Mouse (Mus musculus): ENCODE data around the gene Bud13. TPM values are rescaled to one million over a fixed set of nuclear protein-coding genes. Genes with fewer than 3 reads are reported as not detected.
"Not testable (repeated sequence)": the region's sequence is repeated elsewhere in the genome, so short reads cannot be mapped to it uniquely, and the experiment has no call there.

Gene Bud13
- polyA plus RNA-seq, 1 experiment from 2014 or later, result 22.8 TPM

- Histone ChIP-seq H3K36me3 (no peaks in the 10 kb centered on the region), H3K27me3 (ENCODE audit: insufficient read depth, poor library complexity, severe bottlenecking) (peaks cover 46% of the 10 kb centered on the region), H3K27ac (0 out of 2 replicates have a peak overlapping the region, but pooled peaks have one; percentile 16), H3K4me1 (peaks cover 28% of the 10 kb centered on the region), H3K4me3 (no peak overlapping the region), H3K9me3 (no peaks in the 10 kb centered on the region)
- WGBS, result 27% methylated on average over 6 of the region's 6 CpGs
- no peak for DNase-seq (ENCODE audit: low spot score)
Measured at GRCm38 (mm10) chr9:46330586-46330895, 47.7 kb downstream of the Bud13 start.

DNA sequence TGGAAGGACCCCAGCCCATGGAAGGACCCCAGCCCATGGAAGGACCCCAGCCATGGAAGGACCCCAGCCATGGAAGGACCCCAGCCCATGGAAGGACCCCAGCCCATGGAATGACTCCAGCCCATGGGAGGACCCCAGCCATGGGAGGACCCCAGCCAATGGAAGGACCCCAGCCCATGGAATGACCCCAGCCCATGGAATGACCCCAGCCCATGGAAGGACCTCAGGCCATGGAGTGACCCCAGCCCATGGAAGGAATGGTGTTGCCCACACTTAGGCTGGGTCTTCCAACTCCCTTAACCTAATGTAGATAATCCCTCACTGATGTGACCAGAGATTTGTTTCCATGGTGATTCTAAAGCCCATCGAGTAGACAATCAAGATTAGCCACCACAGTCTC is 48.5 kb downstream of the Bud13 start:
- 74% methylated on average over 1 of the region's 1 CpGs for WGBS
- Histone ChIP-seq H3K4me1 (peaks cover 28% of the 10 kb centered on the region), H3K27ac (no peak overlapping the region), H3K36me3 (no peaks in the 10 kb centered on the region), H3K27me3 (ENCODE audit: insufficient read depth, poor library complexity, severe bottlenecking) (peaks cover 53% of the 10 kb centered on the region), H3K4me3 (no peak overlapping the region), H3K9me3 (no peaks in the 10 kb centered on the region)
- peak; percentile 68 for DNase-seq (ENCODE audit: low spot score)

GRCm38 (mm10) chr9:46334471-46335025 is 51.7 kb downstream of the Bud13 start:
- H3K9me3 ChIP-seq, result no peaks in the 10 kb centered on the region
- 31% methylated on average over 26 of the region's 26 CpGs for WGBS
- peak overlapping the region; percentile 17; the same call in 1 of the 2 replicates for H3K4me3 ChIP-seq
- H3K4me1 ChIP-seq, result peaks cover 28% of the 10 kb centered on the region
- no peak overlapping the region for H3K27ac ChIP-seq
- peak; percentile 60 for DNase-seq (ENCODE audit: low spot score)
- H3K27me3 ChIP-seq (ENCODE audit: insufficient read depth, poor library complexity, severe bottlenecking), result peaks cover 72% of the 10 kb centered on the region
- no peaks in the 10 kb centered on the region for H3K36me3 ChIP-seq

DNA sequence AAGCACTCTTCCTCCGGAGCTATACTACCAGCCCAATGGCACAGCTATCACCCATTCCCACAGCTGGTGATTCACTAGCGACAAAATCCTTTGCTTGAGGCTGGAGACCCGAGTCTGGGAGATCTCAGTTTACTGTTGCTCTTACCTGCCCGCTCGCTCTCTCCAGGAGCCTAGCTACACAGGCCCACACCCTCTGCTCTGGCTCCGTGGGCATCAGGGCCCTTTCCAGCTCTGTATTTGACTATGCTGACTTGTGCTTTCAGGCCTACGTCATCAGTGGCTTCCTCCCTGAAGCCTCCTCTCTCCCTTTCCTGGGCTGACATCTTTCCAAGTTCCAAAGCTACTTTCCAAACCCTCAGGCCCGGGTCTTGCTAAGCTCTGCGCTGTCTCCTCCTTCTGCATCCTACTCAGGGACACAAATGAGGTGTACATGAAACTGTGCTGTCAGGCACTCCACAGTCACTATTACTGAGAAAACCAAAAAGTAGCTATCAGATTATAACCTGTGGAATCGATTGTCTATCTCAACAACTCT is 52.7 kb downstream of the Bud13 start:
- 71% methylated on average over 10 of the region's 10 CpGs for WGBS
- H3K9me3 ChIP-seq, result no peaks in the 10 kb centered on the region
- peaks cover 66% of the 10 kb centered on the region for H3K27me3 ChIP-seq (ENCODE audit: insufficient read depth, poor library complexity, severe bottlenecking)
- peaks cover 21% of the 10 kb centered on the region for H3K4me1 ChIP-seq
- H3K36me3 ChIP-seq, result no peaks in the 10 kb centered on the region
- H3K27ac ChIP-seq, result no peak overlapping the region
- H3K4me3 ChIP-seq, result no peak overlapping the region
- DNase-seq (ENCODE audit: low spot score), result peak; percentile 48

- peaks cover 19% of the 10 kb centered on the region for H3K4me1 ChIP-seq
- not testable (repeated sequence) for H3K9me3 ChIP-seq, H3K4me3 ChIP-seq, H3K36me3 ChIP-seq, H3K27ac ChIP-seq
- peak; percentile 55 for DNase-seq (ENCODE audit: low spot score)
- peaks cover 61% of the 10 kb centered on the region for H3K27me3 ChIP-seq (ENCODE audit: insufficient read depth, poor library complexity, severe bottlenecking)
- 62% methylated on average over 13 of the region's 14 CpGs for WGBS
Measured at GRCm38 (mm10) chr9:46336294-46336693, 53.5 kb downstream of the Bud13 start.

DNA sequence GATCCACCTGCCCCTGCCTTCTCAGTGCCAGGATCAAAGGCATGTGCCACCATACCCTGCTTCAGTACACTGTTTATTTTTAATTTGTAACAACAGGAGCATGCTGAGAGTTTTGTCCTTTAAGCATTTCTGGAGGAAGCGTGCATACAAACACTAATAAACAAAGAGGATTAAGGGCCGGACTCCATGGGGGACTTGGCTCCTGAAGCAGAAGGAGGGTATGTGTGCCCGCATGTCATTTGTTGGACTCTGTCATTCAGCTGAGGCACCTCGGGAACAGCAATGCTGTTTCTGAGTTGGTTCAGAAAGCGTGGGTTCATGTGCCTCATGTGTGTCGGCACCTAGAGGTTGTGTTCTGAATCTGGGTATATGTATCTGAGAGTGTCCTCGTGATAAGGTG is 54.5 kb downstream of the Bud13 start:
- Histone ChIP-seq H3K27ac (no peak overlapping the region), H3K9me3 (no peaks in the 10 kb centered on the region), H3K36me3 (no peaks in the 10 kb centered on the region), H3K4me1 (peaks cover 19% of the 10 kb centered on the region), H3K27me3 (ENCODE audit: insufficient read depth, poor library complexity, severe bottlenecking) (peaks cover 58% of the 10 kb centered on the region), H3K4me3 (no peak overlapping the region)
- no peak for DNase-seq (ENCODE audit: low spot score)
- 66% methylated on average over 7 of the region's 7 CpGs for WGBS

GRCm38 (mm10) chr9:46337852-46338291 is 55.1 kb downstream of the Bud13 start:
- WGBS, result 8% methylated on average over 3 of the region's 3 CpGs
- H3K27me3 ChIP-seq (ENCODE audit: insufficient read depth, poor library complexity, severe bottlenecking), result peaks cover 53% of the 10 kb centered on the region
- H3K4me3 ChIP-seq, result no peak overlapping the region
- peaks cover 19% of the 10 kb centered on the region for H3K4me1 ChIP-seq
- no peaks in the 10 kb centered on the region for H3K36me3 ChIP-seq
- no peaks in the 10 kb centered on the region for H3K9me3 ChIP-seq
- no peak overlapping the region for H3K27ac ChIP-seq
- DNase-seq (ENCODE audit: low spot score), result peak; percentile 73

- DNase-seq (ENCODE audit: low spot score), result peak; percentile 11
- H3K4me1 ChIP-seq, result peaks cover 19% of the 10 kb centered on the region
- no peaks in the 10 kb centered on the region for H3K36me3 ChIP-seq
- no peak overlapping the region for H3K27ac ChIP-seq
- H3K4me3 ChIP-seq, result no peak overlapping the region
- H3K27me3 ChIP-seq (ENCODE audit: insufficient read depth, poor library complexity, severe bottlenecking), result peaks cover 48% of the 10 kb centered on the region
- H3K9me3 ChIP-seq, result no peaks in the 10 kb centered on the region
- WGBS, result 41% methylated on average over 4 of the region's 4 CpGs
Measured at GRCm38 (mm10) chr9:46338384-46338783, 55.6 kb downstream of the Bud13 start.

GRCm38 (mm10) chr9:46339051-46339652 is 56.3 kb downstream of the Bud13 start:
- WGBS, result 84% methylated on average over 4 of the region's 4 CpGs
- H3K9me3 ChIP-seq, result no peaks in the 10 kb centered on the region
- no peak overlapping the region for H3K27ac ChIP-seq
- H3K4me1 ChIP-seq, result peaks cover 19% of the 10 kb centered on the region
- DNase-seq (ENCODE audit: low spot score), result peak; percentile 57
- H3K36me3 ChIP-seq, result no peaks in the 10 kb centered on the region
- H3K27me3 ChIP-seq (ENCODE audit: insufficient read depth, poor library complexity, severe bottlenecking), result peaks cover 40% of the 10 kb centered on the region
- H3K4me3 ChIP-seq, result no peak overlapping the region

- Histone ChIP-seq H3K4me3 (no peak overlapping the region), H3K27me3 (ENCODE audit: insufficient read depth, poor library complexity, severe bottlenecking) (peaks cover 24% of the 10 kb centered on the region), H3K4me1 (peaks cover 12% of the 10 kb centered on the region), H3K9me3 (no peaks in the 10 kb centered on the region), H3K27ac (no peak overlapping the region), H3K36me3 (no peaks in the 10 kb centered on the region)
- peak; percentile 66 for DNase-seq (ENCODE audit: low spot score)
- 58% methylated on average over 4 of the region's 4 CpGs for WGBS
Measured at GRCm38 (mm10) chr9:46345887-46346665, 63.3 kb downstream of the Bud13 start.

Other genes with a start within 250 kb of the Bud13 start
- gene Apoa1, start 54.4 kb upstream of the Bud13 start, polyA plus RNA-seq (2016; fragmentation: Nextera tagmentation; extraction: Ambion mirVana), result 4.3 and 124 TPM in 2 replicates
- not detected in 2 replicates for gene Apoc3, start 47.4 kb upstream of the Bud13 start, polyA plus RNA-seq (2016; fragmentation: Nextera tagmentation; extraction: Ambion mirVana)
- gene Apoa4, start 42.3 kb upstream of the Bud13 start, polyA plus RNA-seq (2016; fragmentation: Nextera tagmentation; extraction: Ambion mirVana), result 0.07 and 1.2 TPM in 2 replicates
- 0.23 TPM in 1 of 2 replicates, not detected in the other for gene Apoa5, start 14.4 kb upstream of the Bud13 start, polyA plus RNA-seq (2016; fragmentation: Nextera tagmentation; extraction: Ambion mirVana)
- 47.6 and 62.5 TPM in 2 replicates for gene Zpr1, start 9.9 kb upstream of the Bud13 start, polyA plus RNA-seq (2016; fragmentation: Nextera tagmentation; extraction: Ambion mirVana)
- gene 4931429L15Rik, start 37.0 kb downstream of the Bud13 start, polyA plus RNA-seq (2016; fragmentation: Nextera tagmentation; extraction: Ambion mirVana), result not detected in 2 replicates

Measured in heart, embryonic 10.5 days (tissue).